Mouse (Mus musculus): ENCODE results near the gene Map7.

The Map7 gene

GRCm38 (mm10) chr10:20295961-20296360, 147.7 kb downstream of the Map7 start:
- DNase-seq, result no peak

- no peak for DNase-seq
Measured at GRCm38 (mm10) chr10:20298152-20298920, 150.1 kb downstream of the Map7 start.

- DNase-seq, result no peak
Measured at GRCm38 (mm10) chr10:20299114-20299513, 150.8 kb downstream of the Map7 start.

- DNase-seq, result peak in 1 of 2 experiments; percentile 18
Measured at GRCm38 (mm10) chr10:20310969-20311769, 162.9 kb downstream of the Map7 start.

GRCm38 (mm10) chr10:20311918-20312735, 163.9 kb downstream of the Map7 start, which contains the start of gene Bclaf1:
Gene Bclaf1 (plus strand): TSS chr10:20312469.
- peak; percentile 100 for DNase-seq

GRCm38 (mm10) chr10:20312736-20313301, 164.5 kb downstream of the Map7 start:
- peak; percentile 97 for DNase-seq

- DNase-seq, result peak in 1 of 2 experiments; percentile 22
Measured at GRCm38 (mm10) chr10:20313447-20313846, 165.2 kb downstream of the Map7 start.

- no peak for DNase-seq
Measured at GRCm38 (mm10) chr10:20313941-20314340, 165.7 kb downstream of the Map7 start.

- peak; percentile 30 to 46 for DNase-seq
Measured at GRCm38 (mm10) chr10:20314797-20315196, 166.5 kb downstream of the Map7 start.

GRCm38 (mm10) chr10:20317466-20317865, 169.2 kb downstream of the Map7 start:
- DNase-seq, result peak; percentile 24 to 29

- DNase-seq, result no peak
Measured at GRCm38 (mm10) chr10:20326226-20326625, 178.0 kb downstream of the Map7 start.

All from cerebellum, postnatal 10 days (tissue).